Mouse (Mus musculus) G1E (cell line): Measurements from ENCODE around the gene Dnttip2.

Source experiments
- CTCF ChIP-seq: IDR thresholded peaks from 2 replicates; pipeline ENCODE4 v1.5.1; 2012; ENCODE audit warnings: low read depth, low read length, inconsistent platforms, mixed read lengths
- GATA1 ChIP-seq: IDR thresholded peaks from 2 replicates; pipeline ENCODE4 v1.6.1; 2012; ENCODE audit warnings: borderline replicate concordance, low read length, inconsistent platforms, mixed read lengths

DNA sequence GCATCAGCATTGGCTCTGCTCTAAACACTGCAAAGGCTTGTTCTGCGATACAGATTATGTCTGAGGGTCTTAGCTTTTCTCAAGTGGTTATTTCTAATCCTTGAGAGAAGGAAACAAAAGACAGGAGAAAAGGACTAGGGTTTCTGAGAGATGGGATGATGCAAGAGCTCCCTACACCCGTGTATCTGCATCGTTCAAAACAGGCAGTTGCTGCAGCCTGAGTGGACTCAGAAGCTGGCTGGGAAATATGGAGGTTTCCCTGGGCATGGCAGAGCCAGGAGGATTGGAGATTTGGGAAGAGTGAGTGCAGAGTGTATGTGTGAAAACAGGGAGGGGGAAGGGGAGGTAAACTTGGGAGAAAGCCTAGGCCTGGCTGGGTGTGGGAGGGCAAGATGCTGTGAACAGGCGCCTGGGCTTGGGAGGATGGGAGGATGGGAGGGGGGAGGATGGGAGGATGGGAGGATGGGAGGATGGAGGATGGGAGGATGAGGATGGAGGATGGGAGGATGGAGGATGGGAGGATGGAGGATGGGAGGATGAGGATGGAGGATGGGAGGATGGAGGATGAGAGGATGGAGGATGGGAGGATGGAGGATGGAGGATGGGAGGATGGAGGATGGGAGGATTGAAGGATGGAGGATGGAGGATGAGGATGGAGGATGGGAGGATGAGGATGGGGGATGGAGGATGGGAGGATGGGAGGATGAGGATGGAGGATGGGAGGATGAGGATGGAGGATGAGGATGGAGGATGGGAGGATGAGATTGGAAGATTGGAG lies 33.9 kb downstream of the Dnttip2 start:
- TF ChIP-seq GATA1 = no peak
- TF ChIP-seq CTCF = no peak
